Mouse (Mus musculus): ENCODE data around the gene Socs5. TPM values are rescaled to one million over a fixed set of nuclear protein-coding genes. Genes with fewer than 3 reads are reported as not detected.

Socs5 gene
- polyA plus RNA-seq, 1 experiment, result 0.04 TPM

DNA sequence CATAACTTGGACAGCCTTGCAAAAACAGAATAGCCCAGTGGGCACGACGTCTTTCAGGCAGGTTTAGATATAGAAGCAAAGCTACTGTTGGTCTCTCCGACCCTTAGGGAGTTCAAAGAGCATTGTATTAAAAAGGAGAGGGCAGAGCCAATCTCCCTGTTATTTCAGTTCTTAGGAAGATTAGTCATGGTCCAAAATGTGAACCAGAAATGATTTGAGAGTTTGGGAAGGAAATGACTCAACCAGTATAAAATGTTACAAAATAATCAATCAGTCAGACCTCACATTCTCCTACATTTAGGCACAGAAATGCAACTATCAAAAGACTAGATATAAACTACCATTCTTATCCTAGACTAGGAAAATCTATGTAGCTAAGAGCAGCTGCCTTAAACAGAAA, 64.6 kb downstream of the Socs5 start:
- H3K9me3 ChIP-seq (ENCODE audit: control insufficient read depth, low read length), result peaks cover 3% of the 10 kb centered on the region; the same call in 1 of the 2 replicates
- H3K27me3 ChIP-seq (ENCODE audit: control insufficient read depth), result no peaks in the 10 kb centered on the region; the same call in 1 of the 2 replicates
- TF ChIP-seq TAL1 (IDR thresholded peaks at IDR 0.05; ENCODE audit: low read length), result no peak
- TF ChIP-seq GATA1 (IDR thresholded peaks at IDR 0.05; ENCODE audit: low read length), result no peak
- H3K4me1 ChIP-seq (ENCODE audit: control insufficient read depth), result no peaks in the 10 kb centered on the region
- H3K4me3 ChIP-seq (replicated peaks), result no peak overlapping the region
- H3K36me3 ChIP-seq (ENCODE audit: control insufficient read depth), result no peaks in the 10 kb centered on the region

DNA sequence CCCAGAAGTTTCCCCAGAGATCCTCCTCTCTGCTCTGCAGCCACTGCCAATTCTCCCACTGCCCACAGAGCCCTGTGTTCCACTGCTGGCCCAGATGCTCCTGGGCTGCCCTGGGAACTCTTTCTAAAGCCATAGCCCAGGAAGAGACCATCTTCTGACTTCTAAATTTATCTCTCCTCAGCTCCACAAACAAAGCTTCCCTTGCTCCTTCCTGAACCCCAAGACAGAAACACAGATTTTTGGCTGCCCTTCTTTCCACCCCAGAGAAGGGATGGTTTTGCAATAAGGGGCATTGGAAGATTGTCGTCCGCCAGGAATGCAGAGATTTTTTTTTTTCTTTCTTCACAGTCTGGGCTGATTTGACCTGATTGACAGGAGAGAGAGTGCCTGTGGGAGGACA, 66.5 kb downstream of the Socs5 start:
- H3K4me1 ChIP-seq (ENCODE audit: control insufficient read depth), result no peaks in the 10 kb centered on the region
- no peak for TF ChIP-seq GATA1 (IDR thresholded peaks at IDR 0.05; ENCODE audit: low read length)
- no peak for TF ChIP-seq TAL1 (IDR thresholded peaks at IDR 0.05; ENCODE audit: low read length)
- no peaks in the 10 kb centered on the region for H3K36me3 ChIP-seq (ENCODE audit: control insufficient read depth)
- peaks cover 3% of the 10 kb centered on the region; the same call in 1 of the 2 replicates for H3K9me3 ChIP-seq (ENCODE audit: control insufficient read depth, low read length)
- H3K27me3 ChIP-seq (ENCODE audit: control insufficient read depth), result no peaks in the 10 kb centered on the region; the same call in 1 of the 2 replicates
- no peak overlapping the region for H3K4me3 ChIP-seq (replicated peaks)

DNA sequence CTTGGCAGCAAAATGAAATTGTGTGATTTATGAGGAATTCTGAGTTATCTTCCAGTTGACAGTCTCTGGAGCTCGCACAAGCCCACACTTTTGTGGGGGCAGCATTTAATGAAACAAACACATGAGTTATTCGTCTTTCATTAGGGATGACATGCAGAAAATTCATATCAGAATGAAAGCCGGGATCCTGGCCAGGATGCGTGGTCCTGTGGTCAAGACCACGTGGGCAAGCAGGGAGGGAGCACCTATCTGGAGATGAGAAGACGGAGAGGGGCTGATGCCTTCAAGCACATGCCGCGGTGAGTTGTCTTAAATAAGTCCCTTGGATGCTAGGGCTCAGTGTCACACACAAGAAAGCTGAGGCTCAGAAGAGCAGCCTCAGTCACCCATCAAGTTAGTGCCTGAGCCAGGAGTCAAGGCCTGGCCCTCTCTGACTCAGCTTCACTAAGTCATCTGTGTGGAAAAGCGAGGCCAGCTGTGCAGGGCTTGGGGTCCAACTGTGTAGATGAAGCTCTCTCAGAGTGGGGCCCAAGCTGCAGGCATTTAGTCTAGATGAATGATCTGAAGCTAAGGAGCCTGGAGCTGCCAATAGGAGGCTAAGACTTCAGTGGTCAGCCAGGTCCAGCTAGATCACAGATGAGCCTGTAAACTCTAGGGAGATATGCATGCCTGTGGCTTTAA, 67.3 kb downstream of the Socs5 start:
- no peaks in the 10 kb centered on the region for H3K4me1 ChIP-seq (ENCODE audit: control insufficient read depth)
- no peaks in the 10 kb centered on the region; the same call in 1 of the 2 replicates for H3K27me3 ChIP-seq (ENCODE audit: control insufficient read depth)

DNA sequence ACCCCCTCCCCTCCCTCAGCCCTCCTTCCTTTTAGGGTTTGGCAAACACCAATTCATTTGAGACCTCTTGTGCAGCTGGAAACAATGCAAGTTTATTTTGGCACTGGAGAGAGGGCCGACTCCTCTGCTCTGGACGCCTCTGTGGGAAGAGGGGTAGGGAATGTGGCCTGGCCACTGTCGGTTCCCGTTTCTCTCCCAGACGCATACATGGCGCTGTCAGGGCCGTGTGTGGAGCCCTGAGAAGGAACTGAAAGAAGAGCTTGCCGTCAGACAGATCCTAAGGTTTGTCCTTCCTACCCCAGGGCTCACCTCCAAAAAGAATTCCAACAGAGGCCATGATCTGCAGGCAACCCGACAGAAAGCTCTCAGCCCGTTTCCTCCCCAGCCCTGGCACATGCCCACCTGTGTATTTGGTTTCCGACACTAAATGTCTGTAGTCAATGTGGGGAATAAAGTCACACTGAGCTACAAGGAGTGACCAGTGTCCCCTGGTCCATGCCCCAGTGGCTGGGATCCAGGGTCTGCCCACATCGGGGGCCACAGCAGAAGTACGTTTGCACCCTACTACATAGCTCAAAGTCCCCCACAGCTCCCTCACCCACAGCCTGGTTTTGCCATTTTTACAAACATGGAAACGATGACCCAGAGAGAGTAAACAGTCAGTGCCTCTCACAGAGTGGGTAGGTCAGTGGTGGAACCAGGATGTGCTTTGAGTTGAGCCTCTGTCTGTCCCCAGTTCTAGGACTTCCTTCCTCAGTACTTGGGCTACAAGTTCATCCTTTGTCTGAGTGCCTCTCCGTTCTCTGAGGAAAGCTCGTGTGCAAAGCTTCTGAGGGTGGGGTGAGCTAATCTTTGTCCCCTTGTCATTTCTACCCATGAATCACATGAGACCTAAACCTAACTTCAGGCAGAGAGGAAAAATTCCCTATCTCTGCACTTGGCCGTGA, 68.9 kb downstream of the Socs5 start:
- Histone ChIP-seq H3K36me3 (ENCODE audit: control insufficient read depth) (no peaks in the 10 kb centered on the region), H3K4me3 (replicated peaks) (no peak overlapping the region), H3K27me3 (ENCODE audit: control insufficient read depth) (peaks cover 2% of the 10 kb centered on the region), H3K4me1 (ENCODE audit: control insufficient read depth) (no peaks in the 10 kb centered on the region), H3K9me3 (ENCODE audit: control insufficient read depth, low read length) (peaks cover 3% of the 10 kb centered on the region; the same call in 1 of the 2 replicates)
- TF ChIP-seq GATA1 (IDR thresholded peaks at IDR 0.05; ENCODE audit: low read length), result no peak
- TF ChIP-seq TAL1 (IDR thresholded peaks at IDR 0.05; ENCODE audit: low read length), result no peak

More for the DNA sequence above, 67.3 kb downstream of the Socs5 start:
- H3K9me3 ChIP-seq (ENCODE audit: control insufficient read depth, low read length), result peaks cover 3% of the 10 kb centered on the region; the same call in 1 of the 2 replicates
- H3K4me3 ChIP-seq (replicated peaks), result no peak overlapping the region
- TF ChIP-seq TAL1 (IDR thresholded peaks at IDR 0.05; ENCODE audit: low read length), result no peak
- no peak for TF ChIP-seq GATA1 (IDR thresholded peaks at IDR 0.05; ENCODE audit: low read length)
- no peaks in the 10 kb centered on the region for H3K36me3 ChIP-seq (ENCODE audit: control insufficient read depth)

DNA sequence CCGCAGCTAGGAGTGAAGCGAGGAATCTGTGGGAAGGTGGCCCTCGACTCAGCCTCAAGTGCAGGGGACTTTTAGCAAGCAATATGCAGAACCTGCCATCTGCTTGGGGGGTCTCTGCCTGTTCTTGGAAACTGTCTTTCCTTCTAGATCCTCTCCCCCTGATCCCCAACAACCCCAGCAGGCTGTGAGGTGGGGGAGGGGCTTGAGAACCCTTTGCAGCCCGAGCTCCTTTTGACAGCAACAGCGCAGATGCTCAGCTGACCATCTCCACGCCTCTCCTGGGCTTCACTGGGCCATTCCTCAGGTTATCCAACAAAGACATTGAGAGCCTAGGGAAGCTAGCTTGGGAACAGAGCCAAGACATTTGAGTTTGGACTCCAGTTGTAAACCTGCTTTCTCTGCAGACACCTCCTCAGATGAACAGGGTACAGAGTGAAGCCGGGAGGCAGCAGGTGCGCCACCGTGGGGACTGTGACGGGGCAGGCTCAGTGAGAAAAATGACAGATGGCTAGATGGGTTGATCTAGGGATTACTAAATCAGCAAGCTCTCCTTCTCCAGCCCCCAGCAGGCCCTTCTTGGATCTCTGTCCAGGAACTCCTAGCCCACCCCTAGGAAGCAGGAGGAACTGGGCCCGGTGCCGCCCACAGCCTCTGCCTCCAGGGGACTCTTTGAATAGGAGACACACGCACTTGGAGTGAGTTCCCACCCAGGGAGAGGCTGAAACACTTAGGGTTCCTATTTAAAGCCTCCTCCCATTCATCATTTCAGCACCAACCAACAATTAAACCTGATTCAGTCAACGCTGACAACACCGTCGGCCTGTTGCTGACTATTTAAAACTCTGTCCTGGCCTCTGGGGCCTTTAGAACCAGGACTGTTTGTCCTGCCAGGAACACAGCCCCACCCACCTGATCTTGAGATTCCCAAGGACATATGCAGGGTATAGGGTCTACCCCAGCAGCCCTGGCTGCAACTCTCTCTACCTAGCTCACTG, 71.4 kb downstream of the Socs5 start:
- H3K4me3 ChIP-seq (replicated peaks), result no peak overlapping the region
- no peaks in the 10 kb centered on the region for H3K36me3 ChIP-seq (ENCODE audit: control insufficient read depth)
- TF ChIP-seq TAL1 (IDR thresholded peaks at IDR 0.05; ENCODE audit: low read length) (no peak), GATA1 (IDR thresholded peaks at IDR 0.05; ENCODE audit: low read length) (no peak)
- H3K27me3 ChIP-seq (ENCODE audit: control insufficient read depth), result peaks cover 2% of the 10 kb centered on the region; the same call in 1 of the 2 replicates
- H3K4me1 ChIP-seq (ENCODE audit: control insufficient read depth), result no peaks in the 10 kb centered on the region
- peaks cover 6% of the 10 kb centered on the region for H3K9me3 ChIP-seq (ENCODE audit: control insufficient read depth, low read length)

DNA sequence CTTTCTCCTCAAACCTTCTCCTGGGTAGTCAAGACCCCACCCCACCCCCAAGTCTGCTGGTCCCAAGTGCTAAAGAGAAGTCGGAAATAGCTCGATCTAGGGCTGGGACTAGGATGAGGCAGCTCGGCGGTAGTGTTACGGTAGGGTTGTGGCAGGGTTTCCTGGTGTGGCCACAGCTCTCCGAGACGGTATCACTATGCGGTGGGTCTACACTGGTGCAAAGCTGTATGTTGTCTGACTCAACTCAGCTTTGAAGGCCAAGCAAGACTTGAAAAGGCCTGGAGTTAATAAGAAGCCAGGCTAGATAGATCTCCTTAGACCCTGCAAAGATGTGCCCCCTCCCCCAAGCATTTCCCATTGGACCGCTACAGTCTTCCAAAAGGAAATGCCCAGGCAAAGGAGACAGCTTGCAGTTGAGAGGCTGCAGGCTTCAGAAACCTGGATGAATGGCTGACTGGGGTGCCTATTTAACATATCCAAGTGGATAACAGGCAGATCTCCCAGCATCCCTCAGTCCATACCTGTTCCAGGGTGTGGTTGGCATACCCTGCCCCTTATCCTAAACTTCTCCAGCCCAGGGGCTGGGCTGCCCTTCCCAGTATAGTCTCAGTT, 72.6 kb downstream of the Socs5 start:
- Histone ChIP-seq H3K4me1 (ENCODE audit: control insufficient read depth) (no peaks in the 10 kb centered on the region), H3K9me3 (ENCODE audit: control insufficient read depth, low read length) (peaks cover 6% of the 10 kb centered on the region), H3K36me3 (ENCODE audit: control insufficient read depth) (no peaks in the 10 kb centered on the region), H3K4me3 (replicated peaks) (no peak overlapping the region), H3K27me3 (ENCODE audit: control insufficient read depth) (peaks cover 2% of the 10 kb centered on the region; the same call in 1 of the 2 replicates)
- TF ChIP-seq GATA1 (IDR thresholded peaks at IDR 0.05; ENCODE audit: low read length), result no peak

DNA sequence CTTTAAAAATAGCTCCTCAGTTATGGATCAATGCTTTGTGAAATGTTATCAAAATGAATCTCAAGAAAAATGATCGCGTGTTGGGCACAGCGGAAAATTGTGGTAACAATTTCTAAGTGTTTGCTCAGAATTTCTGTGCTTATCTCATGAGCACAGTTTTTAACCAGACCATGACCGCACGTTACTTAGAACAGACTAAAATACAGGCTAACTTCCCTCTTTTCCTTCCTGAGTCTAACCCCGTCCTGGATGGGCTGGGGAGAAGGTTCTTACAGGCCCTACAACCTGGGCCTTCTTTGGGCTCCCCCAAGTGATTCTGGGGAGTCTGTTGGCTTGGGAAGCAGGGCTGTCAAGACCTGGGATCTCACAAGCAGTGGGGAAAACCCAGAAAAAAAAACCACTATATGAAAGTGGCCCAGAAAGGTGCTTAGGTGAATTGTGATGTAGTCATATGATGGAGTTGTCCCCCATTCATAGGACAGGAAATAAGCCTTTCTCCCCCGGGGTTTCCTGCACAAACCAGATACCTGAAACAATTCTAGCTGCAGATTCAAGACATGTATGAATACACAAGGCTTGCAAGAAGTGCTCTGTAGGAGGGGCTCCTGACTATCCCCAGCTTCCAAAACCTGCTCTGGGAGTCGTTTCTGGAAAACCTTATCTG, 74.3 kb downstream of the Socs5 start:
- no peaks in the 10 kb centered on the region for H3K36me3 ChIP-seq (ENCODE audit: control insufficient read depth)
- no peaks in the 10 kb centered on the region for H3K4me1 ChIP-seq (ENCODE audit: control insufficient read depth)
- peaks cover 2% of the 10 kb centered on the region; the same call in 1 of the 2 replicates for H3K27me3 ChIP-seq (ENCODE audit: control insufficient read depth)
- H3K9me3 ChIP-seq (ENCODE audit: control insufficient read depth, low read length), result peaks cover 6% of the 10 kb centered on the region
- H3K4me3 ChIP-seq (replicated peaks), result no peak overlapping the region
- TF ChIP-seq TAL1 (IDR thresholded peaks at IDR 0.05; ENCODE audit: low read length), result no peak
